Mouse (Mus musculus): ENCODE measurements around the gene Unc13b. TPM values are rescaled to one million over a fixed set of nuclear protein-coding genes. Genes with fewer than 3 reads are reported as not detected.
A peak's percentile ranks its signal among the peaks of the same experiment; 100 is the strongest.
"Not testable (repeated sequence)": the region's sequence is repeated elsewhere in the genome, so short reads cannot be mapped to it uniquely, and the experiment has no call there.

The Unc13b gene
- total RNA-seq, 1 experiment from 2014 or later = 0.82 TPM

DNA sequence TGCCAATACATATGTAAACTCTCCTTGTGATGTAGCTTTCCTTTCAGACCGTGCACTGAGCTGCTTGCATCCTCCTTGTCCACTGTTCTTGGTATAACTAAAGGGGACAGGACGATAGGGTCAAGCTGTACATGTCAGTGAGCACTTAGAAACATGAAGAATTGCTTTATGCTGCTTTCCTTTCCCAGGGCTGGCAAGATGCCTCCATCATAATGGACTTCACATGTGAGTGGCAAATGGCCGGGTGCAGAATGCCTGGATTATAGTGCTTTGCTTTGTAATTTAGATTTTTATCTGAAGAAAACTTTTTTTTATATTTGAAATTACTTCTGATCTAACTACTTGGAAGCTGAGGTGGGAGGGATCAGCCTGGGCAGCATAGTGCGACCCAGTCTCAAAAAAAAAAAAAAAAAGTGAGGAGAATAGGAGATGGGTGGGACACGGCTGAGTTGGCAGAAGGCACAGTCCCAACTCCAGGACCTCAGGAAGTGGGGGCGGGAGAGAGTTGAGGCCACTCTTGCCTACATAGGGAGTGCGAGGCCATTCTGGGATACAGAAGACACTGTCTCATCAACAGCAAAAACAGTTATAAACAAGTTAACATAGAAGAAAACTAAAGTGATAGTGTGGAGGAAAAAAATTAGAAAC is 19.4 kb downstream of the Unc13b start:
- no peak for ATAC-seq (replicated peaks; ENCODE audit: low read depth, poor library complexity, severe bottlenecking)

DNA sequence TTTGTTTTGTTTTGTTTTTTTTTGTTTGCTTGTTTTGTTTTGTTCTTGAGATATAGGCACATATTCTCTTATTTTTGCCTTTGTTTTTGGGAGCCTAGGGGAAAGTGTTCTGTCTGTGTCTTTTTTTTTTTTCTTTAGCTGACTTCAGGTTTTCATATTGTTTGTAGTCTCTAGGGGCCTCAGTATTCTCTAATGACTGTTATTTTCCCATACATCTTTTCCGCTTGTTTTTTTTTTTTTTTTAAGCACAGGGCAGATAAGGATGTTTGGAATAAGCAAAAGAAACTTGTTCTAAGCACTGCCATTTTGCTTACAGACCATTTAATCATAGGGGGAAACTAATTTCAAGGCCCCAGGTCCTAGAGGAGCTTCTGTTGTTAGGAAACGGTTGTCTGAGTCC is 23.7 kb downstream of the Unc13b start:
- no peak for ATAC-seq (replicated peaks; ENCODE audit: low read depth, poor library complexity, severe bottlenecking)

DNA sequence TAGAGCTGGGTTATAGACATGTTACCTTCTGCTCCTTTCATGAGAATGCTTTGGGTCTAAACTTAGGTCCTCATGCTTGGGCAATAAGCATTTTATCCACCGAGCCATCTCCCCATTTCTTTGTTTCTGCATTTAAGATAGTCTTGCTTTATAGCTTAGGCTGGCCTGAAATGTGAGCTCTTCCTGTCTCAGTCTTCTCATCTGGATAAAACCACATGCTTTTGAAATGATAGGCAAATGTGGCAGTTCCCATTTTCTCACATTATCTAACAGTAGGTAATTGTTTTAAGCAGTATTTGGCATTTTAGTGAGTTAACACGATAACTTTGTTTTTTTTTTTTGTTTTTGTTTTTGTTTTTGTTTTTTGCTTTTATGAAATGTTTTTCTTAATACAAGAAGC is 31.2 kb downstream of the Unc13b start:
- ATAC-seq (replicated peaks; ENCODE audit: low read depth, poor library complexity, severe bottlenecking) = no peak

DNA sequence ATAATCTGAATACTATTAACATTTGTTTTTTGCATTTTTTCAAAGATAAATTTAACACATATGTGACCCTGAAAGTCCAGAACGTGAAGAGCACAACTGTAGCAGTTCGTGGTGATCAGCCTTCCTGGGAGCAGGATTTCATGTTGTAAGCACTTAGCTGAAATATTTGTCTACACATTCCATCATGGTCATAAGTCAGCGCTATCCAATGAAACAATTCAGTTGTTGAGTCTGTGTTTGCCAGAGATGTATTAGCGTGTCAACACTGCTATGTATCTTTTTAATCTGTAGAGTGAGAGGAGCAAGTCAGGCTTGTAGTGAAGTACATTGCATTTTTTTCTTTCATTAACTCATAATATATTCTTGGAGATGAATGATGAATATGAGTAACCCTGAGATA is 32.4 kb downstream of the Unc13b start:
- ATAC-seq (replicated peaks; ENCODE audit: low read depth, poor library complexity, severe bottlenecking) = no peak

DNA sequence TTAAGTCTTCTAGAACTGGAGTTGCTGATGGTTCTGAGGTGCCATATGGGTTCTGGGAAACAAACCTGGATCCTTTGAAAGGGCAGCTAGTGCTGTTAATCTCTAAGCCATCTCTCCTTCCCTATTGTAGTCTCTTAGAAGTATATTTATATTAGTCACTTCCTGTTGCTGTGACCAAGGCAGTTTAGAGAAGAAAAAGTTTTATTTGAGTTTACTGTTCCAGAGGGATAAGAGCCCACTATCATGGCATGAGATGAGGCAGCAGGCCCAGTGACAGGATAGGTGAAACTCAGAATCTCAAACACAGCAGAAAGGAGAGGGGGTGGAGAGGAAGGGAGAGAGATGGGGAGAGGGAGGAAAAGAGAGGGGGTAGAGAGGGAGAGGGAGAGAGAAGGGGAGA is 54.7 kb downstream of the Unc13b start:
- ATAC-seq (replicated peaks; ENCODE audit: low read depth, poor library complexity, severe bottlenecking) = no peak

DNA sequence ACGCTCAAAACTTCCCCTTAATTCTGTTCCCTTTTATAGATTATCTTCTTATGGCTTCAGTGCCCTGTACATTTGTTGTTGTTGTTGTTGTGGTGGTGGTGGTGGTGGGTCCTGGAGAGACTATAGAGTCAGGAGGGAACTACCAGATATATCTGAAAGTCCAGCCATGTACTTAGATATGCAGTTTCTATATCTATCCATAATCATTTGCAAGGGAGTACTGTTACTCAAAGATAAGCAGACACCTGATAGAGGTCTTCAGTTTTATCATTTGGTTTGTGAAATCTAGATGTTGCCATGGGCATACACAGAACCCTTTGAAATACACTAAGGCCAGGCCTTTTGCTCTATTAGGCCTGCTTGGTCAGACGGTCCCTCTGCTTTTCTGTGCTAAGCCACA is 55.8 kb downstream of the Unc13b start:
- no peak for ATAC-seq (replicated peaks; ENCODE audit: low read depth, poor library complexity, severe bottlenecking)

DNA sequence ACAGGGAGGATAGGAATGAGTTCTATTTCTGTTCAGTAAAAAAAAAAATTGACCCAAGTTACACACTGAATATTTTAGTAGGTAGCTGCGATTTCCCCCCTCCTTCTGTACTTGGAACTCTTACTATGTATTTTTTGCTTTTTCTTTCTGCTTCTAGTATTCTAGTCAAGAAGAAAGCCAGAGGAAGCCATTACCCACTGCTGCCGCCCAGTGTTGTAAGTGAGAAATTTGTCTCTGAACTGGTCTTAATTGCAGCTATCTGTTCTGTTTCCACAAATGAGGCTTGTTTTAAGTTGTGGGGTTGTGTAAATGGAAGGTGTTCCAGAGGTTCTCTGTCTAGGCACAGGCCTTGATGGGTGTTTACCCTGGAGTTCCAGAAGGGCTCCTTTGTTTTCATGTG is 56.2 kb downstream of the Unc13b start:
- peak; percentile 56; the same call in 1 of the 2 replicates for ATAC-seq (replicated peaks; ENCODE audit: low read depth, poor library complexity, severe bottlenecking)

DNA sequence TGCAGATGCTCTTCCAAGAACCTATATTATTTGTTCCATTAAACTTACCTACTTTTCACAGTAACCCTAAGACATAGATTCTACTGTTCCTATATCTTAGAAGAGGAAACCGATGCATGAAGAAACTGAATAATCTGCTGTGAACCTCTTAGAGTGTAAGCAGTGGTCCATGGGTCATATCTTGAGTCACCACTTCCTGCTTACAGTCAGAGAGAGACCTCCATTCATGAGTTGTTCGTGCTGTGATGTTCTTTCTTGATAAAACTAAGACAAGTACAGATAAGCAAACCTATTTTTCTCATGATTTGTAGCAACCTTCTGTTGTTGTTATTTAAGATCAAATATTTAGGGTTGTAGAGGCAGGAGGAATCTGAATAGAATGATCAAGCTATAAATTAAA is 57.5 kb downstream of the Unc13b start:
- no peak for ATAC-seq (replicated peaks; ENCODE audit: low read depth, poor library complexity, severe bottlenecking)

DNA sequence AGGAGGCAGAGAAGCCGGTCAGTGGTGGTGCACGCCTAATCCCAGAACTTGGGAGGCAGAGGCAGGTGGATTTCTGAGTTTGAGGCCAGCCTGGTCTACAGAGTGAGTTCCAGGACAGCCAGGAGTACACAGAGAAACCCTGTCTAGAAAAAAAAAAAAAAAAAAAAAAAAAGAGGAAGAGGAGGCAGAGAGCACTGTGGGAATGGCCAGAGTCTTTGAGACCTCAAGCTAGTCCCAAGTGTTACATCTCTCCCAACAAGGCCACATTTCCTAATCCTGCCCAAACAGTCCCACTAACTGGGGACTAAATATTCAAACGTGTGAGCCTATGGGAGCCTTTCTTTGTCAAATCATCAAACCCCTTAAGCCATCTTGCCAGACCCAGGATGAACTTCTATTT is 71.0 kb downstream of the Unc13b start:
- ATAC-seq (replicated peaks; ENCODE audit: low read depth, poor library complexity, severe bottlenecking) = no peak

DNA sequence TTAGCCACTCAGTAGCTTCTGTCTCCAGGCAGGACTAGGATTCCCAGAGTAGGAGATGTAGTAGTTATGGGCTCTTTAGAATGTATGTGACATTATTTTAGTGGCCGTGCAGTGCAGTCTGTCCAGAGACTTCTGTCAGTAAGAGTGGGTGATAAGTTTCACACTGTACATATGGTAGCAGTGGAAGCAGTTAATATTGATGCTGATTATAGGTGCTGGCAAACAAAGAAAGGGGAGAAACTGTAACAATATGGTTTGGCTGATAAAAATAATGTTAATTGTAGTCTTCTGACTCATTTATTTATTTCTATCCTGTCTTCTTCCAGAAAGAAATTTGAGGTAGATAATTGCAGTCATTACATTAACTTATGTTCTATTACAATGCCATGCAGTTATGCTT is 83.9 kb downstream of the Unc13b start:
- ATAC-seq (replicated peaks; ENCODE audit: low read depth, poor library complexity, severe bottlenecking) = no peak

DNA sequence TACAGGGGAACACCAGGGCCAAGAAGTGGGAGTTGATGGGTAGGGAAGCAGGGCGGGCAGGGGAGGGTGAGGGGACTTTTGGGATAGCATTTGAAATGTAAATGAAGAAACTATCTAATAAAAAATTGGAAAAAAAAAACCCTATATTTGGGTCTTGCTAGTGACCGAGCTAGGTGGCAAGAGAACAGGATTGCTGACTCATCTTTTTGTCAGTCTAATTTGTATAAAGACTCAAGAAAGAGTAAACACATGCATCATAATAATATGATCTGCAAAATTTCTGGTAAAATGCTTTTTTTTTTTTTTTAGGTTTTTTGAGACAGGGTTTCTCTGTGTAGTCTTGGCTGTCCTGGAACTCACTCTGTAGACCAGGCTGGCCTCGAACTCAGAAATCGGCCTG is 93.7 kb downstream of the Unc13b start:
- ATAC-seq (replicated peaks; ENCODE audit: low read depth, poor library complexity, severe bottlenecking) = not testable (repeated sequence)

DNA sequence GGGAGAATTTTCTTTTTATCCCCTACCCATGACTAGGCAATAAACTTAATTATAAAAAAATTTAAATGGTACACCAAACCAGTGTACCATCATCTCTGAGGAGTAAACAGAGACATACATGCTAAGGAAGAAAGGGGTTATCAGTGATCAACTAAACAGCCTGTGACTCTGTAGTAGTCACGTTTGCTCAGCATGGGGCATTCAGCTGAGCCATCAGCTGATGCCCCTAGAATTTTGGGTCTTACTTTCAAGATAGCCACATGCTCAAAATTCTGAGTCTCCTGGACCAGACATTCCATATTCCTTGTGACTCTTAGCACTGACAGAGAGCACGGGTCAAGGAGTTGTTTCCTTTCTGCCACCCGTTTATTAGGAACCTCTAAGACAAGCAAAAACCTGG is 101.3 kb downstream of the Unc13b start:
- no peak for ATAC-seq (replicated peaks; ENCODE audit: low read depth, poor library complexity, severe bottlenecking)

DNA sequence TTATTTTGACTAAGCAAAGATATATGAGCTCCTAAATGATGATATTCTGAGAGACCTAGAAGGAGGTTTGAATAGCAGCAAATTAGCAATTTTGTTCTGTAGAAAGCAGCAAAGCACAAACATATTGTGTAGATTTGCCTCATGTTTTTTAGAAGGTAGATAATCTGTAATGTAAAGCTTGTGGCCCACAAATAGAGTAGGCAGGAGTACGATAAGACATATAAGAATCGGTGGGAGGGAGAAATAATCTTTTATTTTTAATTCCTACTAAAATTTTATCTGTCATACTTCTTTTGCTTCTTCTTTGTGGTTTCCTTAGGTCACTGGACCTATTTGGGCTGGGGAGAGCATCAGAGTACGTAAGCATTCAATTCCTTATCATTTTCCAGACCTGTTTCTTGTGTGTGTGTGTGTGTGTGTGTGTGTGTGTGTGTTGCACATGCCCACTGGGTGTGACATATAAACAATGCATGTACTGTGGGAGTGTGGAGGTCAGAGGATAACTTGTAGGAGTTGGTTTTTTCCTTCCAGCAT is 102.4 kb downstream of the Unc13b start:
- ATAC-seq (replicated peaks; ENCODE audit: low read depth, poor library complexity, severe bottlenecking) = no peak

DNA sequence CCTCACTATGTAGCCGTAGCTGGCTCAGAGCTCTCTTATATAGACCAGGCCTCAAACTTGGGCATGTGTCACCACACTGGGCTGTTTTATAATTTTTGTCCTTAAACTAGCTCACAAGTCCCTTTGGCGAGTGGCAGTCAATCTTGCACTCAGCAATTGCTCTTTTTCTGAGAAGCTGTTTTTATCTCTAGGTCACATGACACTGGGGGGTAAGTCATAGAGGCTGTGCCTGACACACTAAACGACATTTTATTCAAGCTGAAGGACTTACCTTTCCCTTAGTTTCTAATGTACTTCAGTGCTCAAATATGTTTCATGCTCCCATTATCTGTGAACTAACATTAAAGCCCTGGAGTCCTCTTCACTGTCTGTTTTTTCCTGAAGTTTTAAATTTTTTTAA is 104.5 kb downstream of the Unc13b start:
- no peak for ATAC-seq (replicated peaks; ENCODE audit: low read depth, poor library complexity, severe bottlenecking)

DNA sequence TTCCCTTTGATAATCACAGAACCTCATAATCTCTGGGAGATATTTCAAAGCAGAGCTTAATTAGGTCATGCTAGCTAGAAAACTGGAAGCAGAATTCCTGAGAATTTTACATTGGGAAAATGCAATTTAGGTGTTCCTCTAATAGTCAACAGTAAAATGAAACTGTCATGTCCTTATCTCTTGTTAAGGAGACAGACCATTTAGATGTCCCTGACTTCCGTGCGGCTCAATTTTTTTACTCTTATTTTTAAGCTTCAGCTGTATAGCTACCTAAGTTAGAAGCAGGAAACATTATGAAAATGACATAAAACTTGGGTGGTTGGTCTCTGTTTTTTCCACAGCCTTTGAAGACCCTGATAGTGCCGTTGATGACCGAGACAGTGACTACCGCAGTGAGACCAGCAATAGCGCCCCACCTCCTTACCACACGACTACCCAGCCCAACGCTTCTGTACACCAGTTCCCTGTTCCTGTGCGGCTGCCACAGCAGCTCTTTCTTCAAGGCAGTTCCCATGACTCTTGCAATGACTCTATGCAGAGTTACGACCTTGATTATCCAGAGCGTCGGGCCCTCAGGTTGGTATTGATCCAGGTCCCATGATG is 106.8 kb downstream of the Unc13b start:
- no peak for ATAC-seq (replicated peaks; ENCODE audit: low read depth, poor library complexity, severe bottlenecking)

DNA sequence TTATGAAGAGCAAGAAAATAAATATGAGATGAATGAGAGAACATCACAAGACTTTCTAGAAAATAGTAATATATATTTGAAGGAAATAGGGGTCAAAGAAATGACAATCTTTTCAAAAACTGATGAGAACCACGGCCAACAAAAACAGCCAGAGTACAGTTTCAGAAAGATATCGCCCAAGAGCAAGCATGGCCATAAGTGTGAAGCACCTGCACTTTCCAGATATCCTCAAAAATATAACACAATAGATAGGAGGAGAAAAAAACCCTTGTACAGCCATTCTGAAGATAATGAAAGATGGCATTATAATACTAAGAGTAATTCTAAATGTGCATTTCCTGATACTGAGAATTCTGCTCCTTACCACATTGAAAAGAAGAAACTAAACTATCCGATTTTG is 111.3 kb downstream of the Unc13b start:
- no peak for ATAC-seq (replicated peaks; ENCODE audit: low read depth, poor library complexity, severe bottlenecking)

DNA sequence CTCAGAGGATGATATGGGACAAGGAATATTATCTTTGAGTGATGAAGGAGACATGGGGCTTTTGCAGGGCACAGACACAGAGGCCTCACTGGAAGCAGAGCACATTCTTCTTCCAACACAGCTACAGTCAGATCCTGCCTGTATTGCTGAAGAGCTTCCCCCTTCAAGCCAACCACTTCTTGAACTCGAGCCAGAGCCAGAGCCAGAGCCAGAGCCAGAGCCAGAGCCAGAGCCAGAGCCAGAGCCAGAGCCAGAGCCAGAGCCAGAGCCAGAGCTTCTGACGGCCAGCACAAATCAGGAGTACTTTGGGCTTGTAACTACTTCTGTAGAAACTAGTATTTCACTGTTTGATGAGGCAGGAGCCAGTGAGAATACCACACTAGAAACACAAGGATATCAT is 118.4 kb downstream of the Unc13b start:
- ATAC-seq (replicated peaks; ENCODE audit: low read depth, poor library complexity, severe bottlenecking) = no peak

DNA sequence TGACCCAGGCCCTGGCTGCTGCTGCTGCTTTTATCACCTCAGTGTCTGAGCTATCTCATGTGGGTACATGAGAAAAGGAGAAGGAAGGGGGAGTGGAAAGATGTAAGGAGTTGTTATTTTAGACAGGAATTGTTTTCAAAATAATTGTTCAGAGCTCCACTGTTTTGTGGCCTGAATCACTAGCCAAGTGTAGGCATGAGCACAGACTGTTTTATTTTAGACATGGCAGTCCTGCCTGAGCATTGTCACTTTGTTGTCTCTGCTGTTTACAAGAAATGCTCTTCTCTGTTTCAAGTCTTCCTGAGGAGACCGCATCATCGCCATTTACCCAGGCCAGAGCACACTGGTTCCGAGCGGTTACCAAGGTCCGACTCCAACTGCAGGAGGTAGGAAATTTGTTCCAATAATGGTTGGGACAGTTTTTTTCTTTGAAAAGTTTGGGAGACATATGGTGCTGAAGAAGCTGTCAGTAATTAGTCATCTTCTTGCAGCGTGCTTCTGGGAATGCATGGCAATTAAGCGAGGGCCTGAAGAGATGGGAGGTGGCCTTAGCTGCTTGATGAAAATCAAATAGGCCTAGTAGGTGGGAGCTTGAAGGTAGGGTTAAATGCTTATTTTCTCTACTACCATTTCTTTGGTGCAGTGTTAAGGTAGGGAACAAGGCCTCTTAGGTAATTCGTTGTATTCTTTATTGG is 123.9 kb downstream of the Unc13b start:
- ATAC-seq (replicated peaks; ENCODE audit: low read depth, poor library complexity, severe bottlenecking) = no peak

DNA sequence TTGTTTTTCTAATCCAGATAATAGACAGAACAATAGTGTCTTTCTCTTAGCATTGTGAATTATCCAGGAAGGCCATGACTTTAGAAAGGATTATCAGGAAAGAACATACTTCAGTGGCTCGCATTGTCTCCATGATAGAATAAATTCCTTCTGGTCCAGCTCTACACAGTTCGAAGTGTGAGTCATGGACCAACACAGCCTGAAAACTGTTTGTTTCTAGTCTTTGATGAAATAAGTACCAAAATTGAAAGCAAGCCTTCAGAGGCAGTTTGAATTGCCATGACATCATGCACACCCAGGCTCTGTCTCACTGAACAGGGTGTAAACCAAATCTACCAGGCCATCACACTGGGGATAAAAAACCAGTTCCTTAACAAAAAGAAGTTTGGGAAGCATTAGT is 128.7 kb downstream of the Unc13b start:
- no peak for ATAC-seq (replicated peaks; ENCODE audit: low read depth, poor library complexity, severe bottlenecking)

DNA sequence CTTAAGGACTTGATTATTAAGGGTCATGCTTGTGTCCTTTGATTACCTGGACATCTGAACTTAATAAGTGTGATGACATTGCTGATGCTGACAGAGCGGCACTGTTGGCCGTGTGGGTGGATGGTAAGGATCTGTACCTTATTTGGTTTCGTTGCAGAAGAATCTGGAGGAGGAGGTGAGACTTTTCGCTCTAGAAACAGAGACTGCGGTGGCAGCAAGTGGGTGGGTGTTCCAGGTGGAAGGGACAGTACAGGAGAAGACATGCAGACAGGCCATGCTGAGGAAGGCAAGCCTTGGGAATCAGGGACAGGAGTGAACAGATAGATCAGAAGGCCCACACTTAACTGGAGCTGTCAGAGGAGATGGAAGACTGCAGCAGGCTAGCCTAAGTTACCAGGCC is 130.6 kb downstream of the Unc13b start:
- ATAC-seq (replicated peaks; ENCODE audit: low read depth, poor library complexity, severe bottlenecking) = no peak

DNA sequence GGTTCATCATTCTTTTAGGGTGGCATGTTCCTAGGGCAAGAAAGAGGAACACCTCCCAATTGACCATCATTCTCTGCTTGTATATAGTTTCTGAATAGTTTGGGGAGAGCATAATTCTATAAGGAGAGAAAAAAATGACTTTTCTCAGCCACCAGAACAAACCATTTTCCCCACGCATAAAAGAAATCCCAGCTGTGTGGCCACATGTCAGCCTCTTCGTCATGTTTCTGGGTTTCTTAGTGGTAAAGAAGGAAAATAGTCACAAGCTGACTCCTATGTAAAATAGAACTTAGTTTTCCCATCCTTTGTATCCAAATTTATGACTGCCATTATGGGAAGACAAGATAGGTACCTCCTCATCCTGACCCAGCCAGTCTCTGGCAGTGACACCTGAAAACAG is 146.2 kb downstream of the Unc13b start:
- no peak for ATAC-seq (replicated peaks; ENCODE audit: low read depth, poor library complexity, severe bottlenecking)

Measured in common myeloid progenitor, adult 5-6 weeks (primary cell).